Mouse (Mus musculus) 3T3-L1 (cell line): ENCODE data around the gene Rapgef5.

Experiments
- DNase-seq: peaks from one replicate; pipeline ENCODE4 v3.0.0-alpha.2; 2015; ENCODE audit warnings: low read depth, low spot score

Rapgef5 gene

GRCm38 (mm10) chr12:117669610-117670400 lies 153.5 kb downstream of the Rapgef5 start:
- DNase-seq, result no peak

- DNase-seq, result no peak
Observed at GRCm38 (mm10) chr12:117673188-117673587, 156.9 kb downstream of the Rapgef5 start.

GRCm38 (mm10) chr12:117674511-117674910 lies 158.2 kb downstream of the Rapgef5 start:
- DNase-seq, result no peak

- no peak for DNase-seq
Observed at GRCm38 (mm10) chr12:117676265-117676664, 160.0 kb downstream of the Rapgef5 start.

GRCm38 (mm10) chr12:117678916-117679315 lies 162.6 kb downstream of the Rapgef5 start:
- no peak for DNase-seq

GRCm38 (mm10) chr12:117679795-117680194 lies 163.5 kb downstream of the Rapgef5 start:
- DNase-seq, result no peak

- DNase-seq, result no peak
Observed at GRCm38 (mm10) chr12:117681273-117681672, 165.0 kb downstream of the Rapgef5 start.

- DNase-seq, result no peak
Observed at GRCm38 (mm10) chr12:117683377-117683776, 167.1 kb downstream of the Rapgef5 start.

- DNase-seq, result no peak
Observed at GRCm38 (mm10) chr12:117683984-117684383, 167.7 kb downstream of the Rapgef5 start.

GRCm38 (mm10) chr12:117684788-117685187 lies 168.5 kb downstream of the Rapgef5 start:
- DNase-seq, result no peak

- no peak for DNase-seq
Observed at GRCm38 (mm10) chr12:117685336-117685735, 169.1 kb downstream of the Rapgef5 start.

- no peak for DNase-seq
Observed at GRCm38 (mm10) chr12:117686732-117687131, 170.5 kb downstream of the Rapgef5 start.

GRCm38 (mm10) chr12:117688655-117689548 lies 172.6 kb downstream of the Rapgef5 start:
- no peak for DNase-seq

GRCm38 (mm10) chr12:117691336-117691735 lies 175.1 kb downstream of the Rapgef5 start:
- DNase-seq, result no peak

GRCm38 (mm10) chr12:117692775-117693174 lies 176.5 kb downstream of the Rapgef5 start:
- DNase-seq, result no peak

- DNase-seq, result no peak
Observed at GRCm38 (mm10) chr12:117699950-117700665, 183.8 kb downstream of the Rapgef5 start.

- DNase-seq, result no peak
Observed at GRCm38 (mm10) chr12:117700927-117701326, 184.6 kb downstream of the Rapgef5 start.

- no peak for DNase-seq
Observed at GRCm38 (mm10) chr12:117702291-117702690, 186.0 kb downstream of the Rapgef5 start.

GRCm38 (mm10) chr12:117702928-117703327 lies 186.6 kb downstream of the Rapgef5 start:
- DNase-seq, result no peak

GRCm38 (mm10) chr12:117703413-117703812 lies 187.1 kb downstream of the Rapgef5 start:
- no peak for DNase-seq

- no peak for DNase-seq
Observed at GRCm38 (mm10) chr12:117705308-117705707, 189.0 kb downstream of the Rapgef5 start.

- DNase-seq, result no peak
Observed at GRCm38 (mm10) chr12:117709280-117709679, 193.0 kb downstream of the Rapgef5 start.
